Mouse (Mus musculus) spleen, adult 12 weeks (tissue): ENCODE measurements around the gene Gm7138.
"Not testable (repeated sequence)": the region's sequence is repeated elsewhere in the genome, so short reads cannot be mapped to it uniquely, and the experiment has no call there.

Experiments used
- DNase-seq: peaks from one replicate; pipeline ENCODE4 v3.0.0; 2022; ENCODE audit warnings: low spot score

The Gm7138 gene

GRCm38 (mm10) chr10:77776844-77777243 lies at the start of gene Gm7138:
Gene Gm7138, minus strand, starts transcription at chr10:77776944.
- DNase-seq = not testable (repeated sequence)

GRCm38 (mm10) chr10:77819203-77819602 lies 42.5 kb upstream of the Gm7138 start:
- DNase-seq = no peak

- DNase-seq = no peak
Measured at GRCm38 (mm10) chr10:77818523-77818922, 41.8 kb upstream of the Gm7138 start.

GRCm38 (mm10) chr10:77815514-77815913 lies 38.8 kb upstream of the Gm7138 start:
- DNase-seq = no peak

- no peak for DNase-seq
Measured at GRCm38 (mm10) chr10:77814382-77814781, 37.6 kb upstream of the Gm7138 start, which contains the start of gene Gm2696. Gene Gm2696, plus strand, starts transcription at chr10:77814682.

GRCm38 (mm10) chr10:77811743-77812142 lies 35.0 kb upstream of the Gm7138 start, which contains the start of gene Gm9507:
Gene Gm9507, minus strand, starts transcription at chr10:77811843.
- DNase-seq = no peak

- no peak for DNase-seq
Measured at GRCm38 (mm10) chr10:77804095-77804494, 27.4 kb upstream of the Gm7138 start.

- DNase-seq = no peak
Measured at GRCm38 (mm10) chr10:77798921-77799508, 22.3 kb upstream of the Gm7138 start, which contains the start of gene Gm19668. Gene Gm19668, minus strand, starts transcription at chr10:77799133.

- DNase-seq = not testable (repeated sequence)
Measured at GRCm38 (mm10) chr10:77798164-77798920, 21.6 kb upstream of the Gm7138 start.

- DNase-seq = no peak
Measured at GRCm38 (mm10) chr10:77797677-77798076, 20.9 kb upstream of the Gm7138 start.

- no peak for DNase-seq
Measured at GRCm38 (mm10) chr10:77794976-77795375, 18.2 kb upstream of the Gm7138 start, which contains the start of gene Gm9639. Gene Gm9639, minus strand, starts transcription at chr10:77795076.

GRCm38 (mm10) chr10:77788621-77789020 lies 11.9 kb upstream of the Gm7138 start:
- DNase-seq = no peak

- DNase-seq = not testable (repeated sequence)
Measured at GRCm38 (mm10) chr10:77787876-77788275, 11.1 kb upstream of the Gm7138 start, which contains the start of gene Gm7137. Gene Gm7137, minus strand, starts transcription at chr10:77788200.

- DNase-seq = not testable (repeated sequence)
Measured at GRCm38 (mm10) chr10:77783396-77783795, 6.7 kb upstream of the Gm7138 start.

GRCm38 (mm10) chr10:77782442-77782841 lies 5.7 kb upstream of the Gm7138 start, which contains the start of gene Gm3250:
Gene Gm3250, minus strand, starts transcription at chr10:77782542.
- not testable (repeated sequence) for DNase-seq

GRCm38 (mm10) chr10:77772142-77772541 lies 4.6 kb downstream of the Gm7138 start:
- DNase-seq = not testable (repeated sequence)

GRCm38 (mm10) chr10:77771225-77771624 lies 5.5 kb downstream of the Gm7138 start, which contains the start of gene Gm3238:
Gene Gm3238, minus strand, starts transcription at chr10:77771325.
- DNase-seq = not testable (repeated sequence)

- no peak for DNase-seq
Measured at GRCm38 (mm10) chr10:77769727-77770126, 7.0 kb downstream of the Gm7138 start.

- DNase-seq = not testable (repeated sequence)
Measured at GRCm38 (mm10) chr10:77759582-77759981, 17.2 kb downstream of the Gm7138 start, which contains the start of gene Gm3233. Gene Gm3233, minus strand, starts transcription at chr10:77759682.

- no peak for DNase-seq
Measured at GRCm38 (mm10) chr10:77753448-77753847, 23.3 kb downstream of the Gm7138 start.

GRCm38 (mm10) chr10:77752312-77752711 lies 24.4 kb downstream of the Gm7138 start:
- not testable (repeated sequence) for DNase-seq

GRCm38 (mm10) chr10:77751254-77751653 lies 25.5 kb downstream of the Gm7138 start, which contains the start of gene Gm9736:
Gene Gm9736, minus strand, starts transcription at chr10:77751354.
- not testable (repeated sequence) for DNase-seq

- DNase-seq = not testable (repeated sequence)
Measured at GRCm38 (mm10) chr10:77750686-77751085, 26.1 kb downstream of the Gm7138 start.
